Mouse (Mus musculus) embryonic fibroblast, embryonic 13.5 days (primary cell): Measurements from ENCODE around the gene Rab3b.

Source experiments
- CTCF ChIP-seq: IDR thresholded peaks from 2 replicates; pipeline ENCODE4 v1.5.1; 2011; ENCODE audit warnings: mild to moderate bottlenecking, control low read depth, low read length, moderate library complexity, borderline replicate concordance; ENCODE audit not compliant: insufficient read depth
- POLR2A ChIP-seq: IDR thresholded peaks from 2 replicates; pipeline ENCODE4 v1.6.1; 2011; ENCODE audit warnings: low read depth, mild to moderate bottlenecking, control low read depth, low read length, moderate library complexity

DNA sequence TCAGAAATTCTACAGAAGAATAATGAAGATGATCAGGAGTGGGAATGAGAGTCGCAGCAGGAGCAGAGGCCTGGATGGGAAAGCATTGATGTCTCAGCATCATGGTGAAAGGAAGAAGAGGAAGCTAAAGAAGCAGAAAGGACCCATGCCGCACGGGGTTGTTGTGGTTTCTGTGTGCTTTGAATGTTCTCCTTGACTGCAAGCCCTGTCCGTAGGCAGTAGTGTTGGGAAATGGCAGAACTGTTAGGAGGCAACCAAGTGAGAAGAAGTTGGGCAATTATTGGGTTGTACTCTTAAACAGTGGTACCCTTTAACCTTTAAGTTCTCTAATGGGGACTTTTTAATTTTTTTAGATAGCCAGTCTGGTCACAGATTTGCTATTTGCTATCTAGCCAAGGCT lies 56.0 kb downstream of the Rab3b start:
- TF ChIP-seq CTCF (no peak), POLR2A (no peak)
